Mouse (Mus musculus) lung, postnatal 0 days (tissue): ENCODE measurements around the gene Strip1. TPM values are rescaled to one million over a fixed set of nuclear protein-coding genes. Genes with fewer than 3 reads are reported as not detected.
A peak's percentile ranks its signal among the peaks of the same experiment; 100 is the strongest.

Source experiments
- ATAC-seq: fragments of 200-750 bp; cut with Nextera tagmentation; 2 replicates; pipeline ENCODE4 v1.8.0; 2017; ENCODE audit warnings: moderate library complexity
- DNase-seq: peaks from one replicate; pipeline ENCODE4 v3.0.0-alpha.2; 2016; ENCODE audit warnings: low spot score
- H3K27ac ChIP-seq: fragments of 300-500 bp; sonication (generic); 2 replicates; pipeline ENCODE4 v1.5.1; 2014; ENCODE audit warnings: antibody characterized with exemption, mild to moderate bottlenecking, low read length, mixed read lengths
- H3K27me3 ChIP-seq: fragments of 300-500 bp; sonication (generic); replicated peaks from 2 replicates; pipeline ENCODE4 v1.6.1; 2014; ENCODE audit warnings: low read length, mixed read lengths; ENCODE audit not compliant: insufficient read depth
- H3K36me3 ChIP-seq: fragments of 300-500 bp; sonication (generic); 2 replicates; pipeline ENCODE4 v1.6.1; 2014; ENCODE audit warnings: low read length, mixed read lengths; ENCODE audit not compliant: insufficient read depth
- H3K4me1 ChIP-seq: fragments of 300-500 bp; sonication (generic); 2 replicates; pipeline ENCODE4 v1.6.1; 2014; ENCODE audit warnings: antibody characterized with exemption, low read depth, low read length, mixed read lengths; ENCODE audit not compliant: insufficient read depth
- H3K4me2 ChIP-seq: fragments of 300-500 bp; sonication (generic); replicated peaks from 2 replicates; pipeline ENCODE4 v1.6.1; 2014; ENCODE audit warnings: low read depth, mild to moderate bottlenecking, low read length, moderate library complexity, mixed read lengths
- H3K4me3 ChIP-seq: fragments of 300-500 bp; sonication (generic); 2 replicates; pipeline ENCODE4 v1.5.1; 2014; ENCODE audit warnings: low read depth, low read length
- H3K9ac ChIP-seq: fragments of 300-500 bp; sonication (generic); replicated peaks from 2 replicates; pipeline ENCODE4 v1.6.1; 2014; ENCODE audit warnings: low read depth, mild to moderate bottlenecking
- H3K9me3 ChIP-seq: fragments of 300-500 bp; sonication (generic); 2 replicates; pipeline ENCODE4 v1.6.1; 2016; ENCODE audit warnings: low read length, mixed read lengths
- CTCF ChIP-seq: IDR thresholded peaks from 2 replicates; pipeline ENCODE4 v1.5.1; 2016; ENCODE audit warnings: antibody characterized with exemption, mild to moderate bottlenecking
- EP300 ChIP-seq: IDR thresholded peaks from 2 replicates; pipeline ENCODE4 v1.6.1; 2016; ENCODE audit warnings: antibody characterized with exemption, mild to moderate bottlenecking, control low read depth
- WGBS: fragments of 180-500 bp; shearing (Covaris S2); extraction: QIAGEN DNeasy Blood & Tissue Kit; methylation state at CpG from one replicate; pipeline ENCODE4 v1.1.7; 2014; 5-methylcytosine and 5-hydroxymethylcytosine counted together
- polyA plus RNA-seq: library from polyadenylated mRNA; unstranded; fragments of >200 nt; fragmentation: Nextera tagmentation; extraction: Ambion mirVana; gene quantifications from 2 replicates; pipeline ENCODE4 v1.2.1, GENCODE M21; 2015

The Strip1 gene
- polyA plus RNA-seq, 1 experiment from 2014 or later = 24.9 TPM

GRCm38 (mm10) chr3:107581103-107582010, 50.1 kb downstream of the Strip1 start:
- Histone ChIP-seq H3K9me3 (no peaks in the 10 kb centered on the region), H3K36me3 (no peaks in the 10 kb centered on the region), H3K27me3 (peaks cover 55% of the 10 kb centered on the region), H3K4me3 (no peak overlapping the region), H3K4me2 (no peak overlapping the region), H3K9ac (no peak overlapping the region), H3K4me1 (no peaks in the 10 kb centered on the region; the same call in 1 of the 2 replicates), H3K27ac (no peak overlapping the region)
- no peak for TF ChIP-seq CTCF
- no peak for TF ChIP-seq EP300
- 5% methylated on average over 15 of the region's 15 CpGs for WGBS
- no peak for DNase-seq
- ATAC-seq = no peak

- no peaks in the 10 kb centered on the region for H3K9me3 ChIP-seq
- H3K27me3 ChIP-seq = peaks cover 44% of the 10 kb centered on the region
- no peaks in the 10 kb centered on the region for H3K36me3 ChIP-seq
- H3K27ac ChIP-seq = no peak overlapping the region
- ATAC-seq = 0 out of 2 replicates have a peak, but pooled peaks have one; percentile 14
- no peak for TF ChIP-seq EP300
- TF ChIP-seq CTCF = peak; percentile 81
- no peak overlapping the region for H3K4me2 ChIP-seq
- no peaks in the 10 kb centered on the region; the same call in 1 of the 2 replicates for H3K4me1 ChIP-seq
- no peak overlapping the region for H3K9ac ChIP-seq
- no peak overlapping the region for H3K4me3 ChIP-seq
- DNase-seq = peak; percentile 40
- 6% methylated on average over 4 of the region's 4 CpGs for WGBS
Measured at GRCm38 (mm10) chr3:107579466-107579865, 52.0 kb downstream of the Strip1 start.

DNA sequence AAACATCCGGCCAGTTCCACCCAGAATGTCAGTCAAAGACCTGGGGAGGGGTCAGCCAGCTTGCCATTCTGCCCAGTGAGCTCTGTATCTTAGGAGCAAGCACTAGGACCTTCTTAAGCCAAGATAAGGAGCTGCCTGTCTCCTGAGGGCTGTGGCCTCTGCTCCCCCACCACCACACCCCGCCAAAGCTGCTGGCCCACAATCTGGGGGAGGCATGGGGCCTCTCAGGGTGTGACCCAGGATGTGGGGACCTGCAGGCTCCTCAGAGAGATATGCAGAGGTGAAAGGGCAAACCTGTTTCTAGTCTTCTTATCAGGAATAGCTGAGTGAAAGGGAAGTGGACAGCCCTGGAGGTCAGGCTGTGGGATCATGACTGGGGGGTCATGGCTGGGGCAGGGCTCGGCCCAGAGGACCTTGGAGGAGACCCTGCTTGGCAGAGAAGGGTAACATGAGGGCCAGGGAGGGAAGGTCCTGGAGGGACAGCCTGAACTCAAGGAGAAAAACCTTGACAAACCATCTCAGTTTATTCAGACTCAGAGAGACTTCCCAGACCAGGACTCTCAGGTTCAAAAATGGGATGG, 53.6 kb downstream of the Strip1 start:
- DNase-seq (no peak), ATAC-seq (no peak)
- no peaks in the 10 kb centered on the region for H3K36me3 ChIP-seq
- H3K4me3 ChIP-seq = no peak overlapping the region
- TF ChIP-seq CTCF = no peak
- TF ChIP-seq EP300 = no peak
- no peak overlapping the region for H3K4me2 ChIP-seq
- WGBS = 21% methylated on average over 3 of the region's 3 CpGs
- no peak overlapping the region for H3K27ac ChIP-seq
- no peak overlapping the region for H3K9ac ChIP-seq
- H3K27me3 ChIP-seq = peaks cover 28% of the 10 kb centered on the region
- H3K4me1 ChIP-seq = no peaks in the 10 kb centered on the region
- H3K9me3 ChIP-seq = no peaks in the 10 kb centered on the region

GRCm38 (mm10) chr3:107576807-107577206, 54.7 kb downstream of the Strip1 start:
- H3K27ac ChIP-seq = no peak overlapping the region
- H3K4me1 ChIP-seq = no peaks in the 10 kb centered on the region
- no peaks in the 10 kb centered on the region for H3K9me3 ChIP-seq
- DNase-seq = no peak
- no peaks in the 10 kb centered on the region for H3K36me3 ChIP-seq
- no peak overlapping the region for H3K9ac ChIP-seq
- peaks cover 20% of the 10 kb centered on the region for H3K27me3 ChIP-seq
- no peak overlapping the region for H3K4me3 ChIP-seq
- H3K4me2 ChIP-seq = no peak overlapping the region
- TF ChIP-seq EP300 (no peak), CTCF (no peak)
- 64% methylated on average over 3 of the region's 3 CpGs for WGBS
- no peak for ATAC-seq

- Histone ChIP-seq H3K4me3 (no peak overlapping the region), H3K4me2 (no peak overlapping the region), H3K9ac (no peak overlapping the region), H3K4me1 (no peaks in the 10 kb centered on the region), H3K27ac (no peak overlapping the region), H3K27me3 (no peaks in the 10 kb centered on the region), H3K9me3 (no peaks in the 10 kb centered on the region), H3K36me3 (no peaks in the 10 kb centered on the region)
- TF ChIP-seq EP300 (no peak), CTCF (peak; percentile 58)
- ATAC-seq = no peak
- 47% methylated on average over 2 of the region's 2 CpGs for WGBS
- DNase-seq = no peak
Measured at GRCm38 (mm10) chr3:107571205-107571604, 60.3 kb downstream of the Strip1 start.

DNA sequence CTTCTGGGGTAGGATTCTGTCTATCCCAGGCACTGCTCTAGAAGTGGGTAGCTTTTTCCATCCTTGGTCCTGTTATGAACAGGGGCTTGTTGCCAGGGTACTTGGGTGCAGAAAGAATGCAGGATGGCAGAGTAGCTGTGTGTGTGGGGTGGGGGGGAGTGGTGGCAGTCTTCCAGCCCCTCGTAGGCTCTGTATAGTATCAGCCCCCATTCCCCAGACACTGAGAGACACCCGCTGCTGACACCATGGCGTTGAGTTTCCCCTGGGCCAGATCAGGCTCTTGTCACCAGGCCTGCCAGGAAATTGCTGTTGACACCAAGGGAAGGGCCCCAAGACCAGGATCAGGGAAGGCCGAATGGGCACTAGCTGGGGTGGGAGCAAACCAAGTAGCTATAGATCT, 62.8 kb downstream of the Strip1 start:
- Histone ChIP-seq H3K4me3 (no peak overlapping the region), H3K9me3 (no peaks in the 10 kb centered on the region), H3K4me2 (no peak overlapping the region), H3K36me3 (no peaks in the 10 kb centered on the region), H3K4me1 (no peaks in the 10 kb centered on the region), H3K27me3 (no peaks in the 10 kb centered on the region), H3K27ac (no peak overlapping the region), H3K9ac (no peak overlapping the region)
- no peak for TF ChIP-seq EP300
- TF ChIP-seq CTCF = no peak
- 58% methylated on average over 4 of the region's 4 CpGs for WGBS
- DNase-seq = no peak
- ATAC-seq = no peak
